Mouse (Mus musculus) embryonic fibroblast, embryonic 13.5 days (primary cell): ENCODE data around the gene Chst15.

ENCODE experiments used
- CTCF ChIP-seq: IDR thresholded peaks from 2 replicates; pipeline ENCODE4 v1.5.1; 2011; ENCODE audit warnings: mild to moderate bottlenecking, control low read depth, low read length, moderate library complexity, borderline replicate concordance; ENCODE audit not compliant: insufficient read depth
- POLR2A ChIP-seq: IDR thresholded peaks from 2 replicates; pipeline ENCODE4 v1.6.1; 2011; ENCODE audit warnings: low read depth, mild to moderate bottlenecking, control low read depth, low read length, moderate library complexity

DNA sequence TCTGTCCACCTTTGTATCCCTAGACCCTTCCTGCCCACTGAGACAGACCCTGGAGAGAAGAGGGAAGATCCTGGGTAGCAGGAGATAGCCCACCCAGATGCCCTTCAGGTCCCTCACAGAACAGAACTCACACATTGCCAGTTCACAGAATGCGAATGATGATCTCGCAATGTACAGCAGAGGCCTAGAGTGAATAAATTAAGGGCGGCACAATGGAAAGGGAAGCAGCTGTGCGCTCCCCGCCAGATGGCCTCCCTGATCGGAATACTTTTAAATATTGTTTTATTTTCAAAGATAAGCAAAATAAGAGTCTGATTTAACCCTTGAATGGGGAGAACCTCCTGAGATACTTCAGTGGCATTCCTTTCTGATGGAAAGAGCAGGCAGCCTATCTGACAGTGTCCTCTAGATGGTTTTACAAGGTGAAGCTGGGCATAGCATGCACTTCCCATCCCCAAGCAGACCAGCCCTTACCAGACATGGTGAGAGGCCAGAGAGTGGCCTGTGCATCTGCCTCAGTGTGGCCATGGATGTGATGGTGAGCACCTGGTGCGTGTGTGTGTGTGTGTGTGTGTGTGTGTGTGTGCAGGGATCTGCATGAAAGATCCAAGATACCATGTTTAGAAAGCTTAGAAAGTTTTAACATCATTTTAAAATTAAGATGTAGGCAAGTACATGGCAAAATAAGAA lies 32.8 kb downstream of the Chst15 start:
- TF ChIP-seq CTCF, result no peak
- no peak for TF ChIP-seq POLR2A
